Mouse (Mus musculus): Measurements from ENCODE around the gene Abcc10. TPM values are rescaled to one million over a fixed set of nuclear protein-coding genes. Genes with fewer than 3 reads are reported as not detected.

Abcc10 gene
- polyA plus RNA-seq, 1 experiment from 2014 or later: 9.6 TPM

DNA sequence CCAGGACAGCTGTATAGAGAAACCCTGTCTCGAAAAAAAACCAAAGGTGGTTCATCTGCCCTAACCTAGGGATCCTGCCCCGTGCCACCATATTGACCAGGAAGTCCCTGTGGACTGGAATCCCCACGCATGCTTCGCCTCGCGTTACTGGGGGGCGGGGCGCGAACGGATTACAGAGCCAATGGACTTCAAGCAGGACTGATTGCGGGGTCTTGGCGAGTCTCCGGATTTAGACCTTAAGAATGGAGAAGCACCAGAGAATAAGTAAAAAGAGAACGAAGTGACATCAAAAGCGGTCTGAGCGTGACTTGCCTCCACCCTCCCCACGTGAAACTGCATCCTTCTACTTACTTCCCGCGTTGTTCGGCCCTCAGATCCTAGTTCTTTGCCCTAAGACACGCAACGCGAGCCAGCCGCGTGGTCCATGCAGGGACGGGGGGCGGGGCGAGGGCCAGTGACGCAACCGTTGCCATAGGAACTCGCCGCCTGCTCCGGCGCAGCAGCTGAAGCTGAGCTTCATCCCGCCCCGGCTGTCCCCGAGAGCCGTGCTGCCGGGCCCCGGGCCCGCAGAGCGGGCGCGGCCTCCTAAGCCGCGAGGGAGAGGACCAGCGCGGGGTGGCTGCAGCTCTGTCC, 74.6 kb downstream of the Abcc10 start, which contains the start of gene Lrrc73:
Lrrc73 (plus strand) TSS at position 80 of the 633 bp plus-strand sequence.
- Histone ChIP-seq H3K4me3 (peak within 1 kb of the TSS; percentile 70), H3K4me2 (peak within 1 kb of the TSS; percentile 73), H3K9ac (peak within 1 kb of the TSS; percentile 79), H3K27me3 (no peaks in the 10 kb centered on the region), H3K9me3 (no peaks in the 10 kb centered on the region), H3K4me1 (replicated peaks) (peaks cover 38% of the 10 kb centered on the region), H3K36me3 (peaks cover 41% of the 10 kb centered on the region), H3K27ac (replicated peaks) (peak within 1 kb of the TSS; percentile 76)
- ATAC-seq (ENCODE audit: low FRiP score, low read depth): peak; percentile 90
- WGBS: 2% methylated on average over 48 of the region's 48 CpGs

Other genes starting within 250 kb of the Abcc10 start
- gene Mrps18a, start 217.4 kb downstream of the Abcc10 start, polyA plus RNA-seq (2015; fragmentation: Nextera tagmentation; extraction: Ambion mirVana): 145 and 154 TPM in 2 replicates
- 50.0 and 50.3 TPM in 2 replicates for gene Rsph9, start 184.1 kb downstream of the Abcc10 start, polyA plus RNA-seq (2015; fragmentation: Nextera tagmentation; extraction: Ambion mirVana)
- gene Mad2l1bp, start 174.8 kb downstream of the Abcc10 start, polyA plus RNA-seq (2015; fragmentation: Nextera tagmentation; extraction: Ambion mirVana): 22.9 and 24.2 TPM in 2 replicates
- gene Gtpbp2, start 167.3 kb downstream of the Abcc10 start, polyA plus RNA-seq (2015; fragmentation: Nextera tagmentation; extraction: Ambion mirVana): 41.1 and 45.7 TPM in 2 replicates
- 7.4 and 7.9 TPM in 2 replicates for gene Polh, start 125.7 kb downstream of the Abcc10 start, polyA plus RNA-seq (2015; fragmentation: Nextera tagmentation; extraction: Ambion mirVana)
- gene Xpo5, start 125.6 kb downstream of the Abcc10 start, polyA plus RNA-seq (2015; fragmentation: Nextera tagmentation; extraction: Ambion mirVana): 34.5 and 36.0 TPM in 2 replicates
- gene Polr1c, start 80.3 kb downstream of the Abcc10 start, polyA plus RNA-seq (2015; fragmentation: Nextera tagmentation; extraction: Ambion mirVana): 72.4 and 74.0 TPM in 2 replicates
- 88.9 and 99.6 TPM in 2 replicates for gene Yipf3, start 80.3 kb downstream of the Abcc10 start, polyA plus RNA-seq (2015; fragmentation: Nextera tagmentation; extraction: Ambion mirVana)
- gene Lrrc73, start 74.8 kb downstream of the Abcc10 start, polyA plus RNA-seq (2015; fragmentation: Nextera tagmentation; extraction: Ambion mirVana): 14.9 and 18.5 TPM in 2 replicates
- gene Tjap1, start 45.3 kb downstream of the Abcc10 start, polyA plus RNA-seq (2015; fragmentation: Nextera tagmentation; extraction: Ambion mirVana): 30.3 and 34.0 TPM in 2 replicates
- gene Dlk2, start 30.9 kb downstream of the Abcc10 start, polyA plus RNA-seq (2015; fragmentation: Nextera tagmentation; extraction: Ambion mirVana): 22.3 and 25.5 TPM in 2 replicates
- 18.3 and 20.4 TPM in 2 replicates for gene Zfp318, start 55.4 kb upstream of the Abcc10 start, polyA plus RNA-seq (2015; fragmentation: Nextera tagmentation; extraction: Ambion mirVana)
- gene Crip3, start 100.6 kb upstream of the Abcc10 start, polyA plus RNA-seq (2015; fragmentation: Nextera tagmentation; extraction: Ambion mirVana): 2.8 and 3.0 TPM in 2 replicates
- gene Slc22a7, start 110.1 kb upstream of the Abcc10 start, polyA plus RNA-seq (2015; fragmentation: Nextera tagmentation; extraction: Ambion mirVana): 0.10 TPM in 1 of 2 replicates, not detected in the other
- 8.6 and 8.9 TPM in 2 replicates for gene Ttbk1, start 159.3 kb upstream of the Abcc10 start, polyA plus RNA-seq (2015; fragmentation: Nextera tagmentation; extraction: Ambion mirVana)
- 21.8 and 22.4 TPM in 2 replicates for gene Dnph1, start 168.4 kb upstream of the Abcc10 start, polyA plus RNA-seq (2015; fragmentation: Nextera tagmentation; extraction: Ambion mirVana)
- 21.0 and 26.5 TPM in 2 replicates for gene Cul9, start 218.0 kb upstream of the Abcc10 start, polyA plus RNA-seq (2015; fragmentation: Nextera tagmentation; extraction: Ambion mirVana)
- gene Srf, start 227.8 kb upstream of the Abcc10 start, polyA plus RNA-seq (2015; fragmentation: Nextera tagmentation; extraction: Ambion mirVana): 2.7 and 4.5 TPM in 2 replicates

Measured in hindbrain, embryonic 15.5 days (tissue).